Mouse (Mus musculus) CD4-positive naive resting alpha-beta T cell, adult 57 days (primary cell): Measurements from ENCODE around the gene Upk1b. TPM values are rescaled to one million over a fixed set of nuclear protein-coding genes. Genes with fewer than 3 reads are reported as not detected.

Source experiments
- total RNA-seq: library from RNA; stranded (reverse); gene quantifications from one replicate; pipeline ENCODE4 v1.2.4, GENCODE M21; 2023

Upk1b gene
- 2.1 TPM for total RNA-seq

GRCm38 (mm10) chr16:38800091-38800490, at the start of gene Upk1b:
Gene Upk1b (minus strand): TSS chr16:38800328.

GRCm38 (mm10) chr16:38828649-38829048, 28.5 kb upstream of the Upk1b start, which contains the start of gene 4930435E12Rik:
Gene 4930435E12Rik (minus strand): TSS chr16:38828749.

DNA sequence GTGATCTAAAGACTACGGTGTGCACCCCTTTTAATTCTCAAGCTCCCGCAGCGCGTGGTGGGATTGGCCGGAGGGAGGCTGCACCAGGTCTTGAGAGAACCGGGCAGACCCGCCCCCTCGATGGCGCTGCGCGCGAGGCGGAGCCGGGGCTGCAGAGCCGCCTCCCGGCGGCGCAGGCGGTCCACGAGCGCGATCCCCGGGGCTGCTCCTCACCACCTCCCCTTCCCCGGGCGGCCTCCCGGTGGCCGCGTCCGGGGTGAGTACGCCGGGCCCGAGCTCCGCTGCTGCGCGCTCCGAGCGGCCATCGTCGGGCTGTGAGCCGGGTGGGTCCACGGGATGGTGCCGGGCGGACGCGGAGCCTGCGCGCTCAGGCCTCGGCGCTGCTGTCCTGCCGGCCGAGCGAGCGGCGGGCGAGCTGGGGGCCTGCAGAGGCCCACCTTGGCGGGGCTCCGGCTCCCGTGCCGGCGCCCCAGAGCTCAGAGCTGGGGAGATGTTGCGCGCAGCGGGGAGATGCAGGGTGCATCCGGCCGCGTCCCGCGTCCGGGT, 57.9 kb downstream of the Upk1b start, which contains the start of gene B4galt4:
TSS of gene B4galt4 (plus strand) at position 152 of the 546 bp plus-strand sequence.

Other genes with a start within 250 kb of the Upk1b start
- 47.5 TPM for gene Tmem39a, start 241.6 kb downstream of the Upk1b start, total RNA-seq
- 13.2 TPM for gene Arhgap31, start 87.1 kb downstream of the Upk1b start, total RNA-seq
- 1.1 TPM for gene B4galt4, start 58.1 kb downstream of the Upk1b start, total RNA-seq
- gene 4930435E12Rik, start 28.4 kb upstream of the Upk1b start, total RNA-seq: not detected
- not detected for gene Igsf11, start 92.3 kb upstream of the Upk1b start, total RNA-seq